Mouse (Mus musculus) cerebellum, adult 9-10 months (tissue): ENCODE data around the gene Baz1b.

Experiments used
- DNase-seq: peaks from one replicate; pipeline ENCODE4 v3.0.0; 2022

Baz1b gene

DNA sequence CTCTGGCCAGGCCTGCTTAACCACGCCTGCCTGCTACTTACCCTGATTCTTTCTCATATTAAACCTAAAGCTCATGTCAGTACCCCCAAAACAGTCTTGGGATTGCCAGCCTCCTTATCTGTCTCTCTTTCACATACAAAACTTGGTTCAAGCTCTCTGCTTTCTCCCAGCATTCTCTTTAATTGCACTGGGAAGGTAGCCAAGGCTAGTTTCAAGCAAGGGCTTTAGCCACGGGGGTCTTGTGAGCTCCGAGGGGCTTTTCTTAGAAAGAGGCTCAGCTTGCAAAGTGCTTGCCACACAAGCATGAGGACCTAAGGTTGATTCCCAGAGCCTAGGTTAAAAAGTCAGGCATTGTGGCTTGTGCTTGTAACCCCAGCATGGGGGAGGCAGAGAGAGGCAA is 98.1 kb downstream of the Baz1b start:
- DNase-seq, result no peak

- DNase-seq, result peak; percentile 60
Observed at GRCm38 (mm10) chr5:135286185-135286584, 99.1 kb downstream of the Baz1b start.

GRCm38 (mm10) chr5:135286926-135287325 is 99.9 kb downstream of the Baz1b start:
- no peak for DNase-seq

GRCm38 (mm10) chr5:135290703-135291102 is 103.6 kb downstream of the Baz1b start:
- DNase-seq, result no peak

DNA sequence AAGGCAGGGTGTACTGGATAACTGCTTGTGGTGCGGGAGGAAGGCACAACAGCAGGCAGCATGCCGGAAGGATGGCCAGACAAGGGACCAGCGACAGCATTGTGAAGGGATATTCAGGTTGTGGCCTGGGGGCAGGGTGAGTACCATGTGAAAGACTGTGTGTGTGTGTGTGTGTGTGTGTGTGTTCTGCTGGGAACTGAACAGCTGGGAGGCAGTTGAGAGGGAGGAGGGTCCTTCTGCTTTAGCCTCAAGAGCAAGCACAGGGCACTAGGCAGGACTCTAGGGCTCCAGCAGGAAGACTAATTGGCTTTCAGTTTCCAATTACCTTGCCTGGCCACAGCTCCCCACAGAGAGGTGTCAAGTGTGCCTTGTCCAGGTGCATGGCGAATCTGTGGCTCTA is 104.1 kb downstream of the Baz1b start:
- DNase-seq, result no peak

GRCm38 (mm10) chr5:135292001-135292400 is 104.9 kb downstream of the Baz1b start:
- no peak for DNase-seq
